Mouse (Mus musculus): Measurements from ENCODE around the gene Tgfbi. TPM values are rescaled to one million over a fixed set of nuclear protein-coding genes. Genes with fewer than 3 reads are reported as not detected.

Gene Tgfbi
- polyA plus RNA-seq, 1 experiment from 2014 or later = 408 TPM

DNA sequence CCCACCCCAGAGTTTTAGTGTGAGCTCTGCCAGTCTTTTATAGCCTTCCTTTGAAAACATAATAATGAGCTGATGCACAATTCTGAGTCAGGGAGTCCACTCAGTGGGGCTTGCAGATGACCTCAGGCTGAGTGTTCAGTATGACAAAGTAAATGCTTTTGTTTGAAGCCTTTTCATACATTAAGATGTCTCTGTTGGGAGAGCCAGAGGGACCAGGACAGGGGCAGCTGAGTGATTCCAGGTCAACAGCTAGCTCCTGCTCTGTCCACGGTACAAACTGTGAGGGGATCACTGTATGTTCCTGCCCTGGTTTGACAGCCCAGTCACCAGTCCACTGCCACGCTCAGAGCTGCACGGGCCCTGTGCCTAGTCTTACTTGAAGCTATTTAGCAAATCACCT, 26.6 kb upstream of the Tgfbi start:
- H3K4me1 ChIP-seq (ENCODE audit: insufficient read depth, low read depth, low read length) = 0 out of 2 replicates have a peak, but pooled peaks cover 5% of the 10 kb centered on the region
- no peaks in the 10 kb centered on the region for H3K9me3 ChIP-seq (ENCODE audit: low read length)
- WGBS = 46% methylated on average over 3 of the region's 3 CpGs
- DNase-seq (ENCODE audit: low spot score) (peak; percentile 56), ATAC-seq (peak; percentile 47)
- TF ChIP-seq CTCF (IDR thresholded peaks at IDR 0.05) = no peak
- no peak for TF ChIP-seq EP300 (IDR thresholded peaks at IDR 0.05)
- H3K27me3 ChIP-seq (replicated peaks; ENCODE audit: insufficient read depth, low read length) = no peaks in the 10 kb centered on the region
- no peak overlapping the region for H3K4me3 ChIP-seq (ENCODE audit: low read depth, low read length)
- H3K27ac ChIP-seq (ENCODE audit: low read length) = no peak overlapping the region
- no peaks in the 10 kb centered on the region for H3K36me3 ChIP-seq (ENCODE audit: insufficient read depth, low read length)
- H3K9ac ChIP-seq (replicated peaks; ENCODE audit: low read depth) = no peak overlapping the region
- H3K4me2 ChIP-seq (replicated peaks; ENCODE audit: low read depth, low read length) = no peak overlapping the region

DNA sequence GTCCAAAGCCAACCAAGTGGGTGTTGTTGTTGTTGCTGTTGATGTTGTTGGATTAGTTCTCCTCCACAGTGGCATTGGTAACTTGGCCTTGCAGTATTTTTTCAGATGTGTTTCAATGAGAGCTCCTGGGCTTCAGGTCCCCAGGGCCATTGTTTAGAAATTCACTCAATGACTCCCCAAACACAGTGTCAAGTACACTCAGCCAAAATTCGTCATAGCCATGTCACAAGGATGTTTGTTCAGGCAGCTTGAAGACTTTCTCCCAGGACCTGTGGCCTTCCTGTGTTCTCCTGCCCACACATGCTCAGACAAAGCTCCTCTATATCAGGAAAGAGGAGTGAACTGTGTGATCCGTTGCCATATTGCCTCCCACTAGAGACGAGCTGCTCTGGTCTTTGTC, 23.3 kb upstream of the Tgfbi start:
- WGBS = 39% methylated on average over 3 of the region's 3 CpGs
- TF ChIP-seq EP300 (IDR thresholded peaks at IDR 0.05) (peak; percentile 24; the same call in 1 of the 2 replicates), CTCF (IDR thresholded peaks at IDR 0.05) (no peak)
- no peaks in the 10 kb centered on the region for H3K36me3 ChIP-seq (ENCODE audit: insufficient read depth, low read length)
- no peak overlapping the region for H3K4me3 ChIP-seq (ENCODE audit: low read depth, low read length)
- no peaks in the 10 kb centered on the region for H3K27me3 ChIP-seq (replicated peaks; ENCODE audit: insufficient read depth, low read length)
- no peak overlapping the region for H3K4me2 ChIP-seq (replicated peaks; ENCODE audit: low read depth, low read length)
- peak; percentile 27; the same call in 1 of the 2 replicates for ATAC-seq
- H3K4me1 ChIP-seq (ENCODE audit: insufficient read depth, low read depth, low read length) = 0 out of 2 replicates have a peak, but pooled peaks cover 5% of the 10 kb centered on the region
- no peak overlapping the region for H3K9ac ChIP-seq (replicated peaks; ENCODE audit: low read depth)
- no peaks in the 10 kb centered on the region for H3K9me3 ChIP-seq (ENCODE audit: low read length)
- H3K27ac ChIP-seq (ENCODE audit: low read length) = no peak overlapping the region
- peak; percentile 81 for DNase-seq (ENCODE audit: low spot score)

GRCm38 (mm10) chr13:56588454-56589117, 20.7 kb upstream of the Tgfbi start:
- Histone ChIP-seq H3K4me2 (replicated peaks; ENCODE audit: low read depth, low read length) (no peak overlapping the region), H3K9me3 (ENCODE audit: low read length) (no peaks in the 10 kb centered on the region), H3K27me3 (replicated peaks; ENCODE audit: insufficient read depth, low read length) (no peaks in the 10 kb centered on the region), H3K4me1 (ENCODE audit: insufficient read depth, low read depth, low read length) (peaks cover 5% of the 10 kb centered on the region), H3K9ac (replicated peaks; ENCODE audit: low read depth) (no peak overlapping the region), H3K36me3 (ENCODE audit: insufficient read depth, low read length) (no peaks in the 10 kb centered on the region), H3K27ac (ENCODE audit: low read length) (no peak overlapping the region), H3K4me3 (ENCODE audit: low read depth, low read length) (no peak overlapping the region)
- DNase-seq (ENCODE audit: low spot score) = peak; percentile 61
- peak; percentile 59 for ATAC-seq
- 37% methylated on average over 14 of the region's 14 CpGs for WGBS
- no peak for TF ChIP-seq EP300 (IDR thresholded peaks at IDR 0.05)
- no peak for TF ChIP-seq CTCF (IDR thresholded peaks at IDR 0.05)

- no peak overlapping the region for H3K27ac ChIP-seq (ENCODE audit: low read length)
- H3K4me1 ChIP-seq (ENCODE audit: insufficient read depth, low read depth, low read length) = peaks cover 5% of the 10 kb centered on the region
- no peaks in the 10 kb centered on the region for H3K36me3 ChIP-seq (ENCODE audit: insufficient read depth, low read length)
- WGBS = 65% methylated on average over 5 of the region's 5 CpGs
- H3K9ac ChIP-seq (replicated peaks; ENCODE audit: low read depth) = no peak overlapping the region
- TF ChIP-seq CTCF (IDR thresholded peaks at IDR 0.05) (no peak), EP300 (IDR thresholded peaks at IDR 0.05) (no peak)
- no peak overlapping the region for H3K4me3 ChIP-seq (ENCODE audit: low read depth, low read length)
- DNase-seq (ENCODE audit: low spot score) = no peak
- no peaks in the 10 kb centered on the region for H3K27me3 ChIP-seq (replicated peaks; ENCODE audit: insufficient read depth, low read length)
- ATAC-seq = peak; percentile 9; the same call in 1 of the 2 replicates
- no peak overlapping the region for H3K4me2 ChIP-seq (replicated peaks; ENCODE audit: low read depth, low read length)
- no peaks in the 10 kb centered on the region for H3K9me3 ChIP-seq (ENCODE audit: low read length)
These were observed 19.1 kb upstream of the Tgfbi start for GRCm38 (mm10) chr13:56590202-56590601.

GRCm38 (mm10) chr13:56591191-56591590, 18.1 kb upstream of the Tgfbi start:
- 74% methylated on average over 8 of the region's 8 CpGs for WGBS
- TF ChIP-seq CTCF (IDR thresholded peaks at IDR 0.05) (no peak), EP300 (IDR thresholded peaks at IDR 0.05) (no peak)
- ATAC-seq = peak; percentile 3; the same call in 1 of the 2 replicates
- H3K4me2 ChIP-seq (replicated peaks; ENCODE audit: low read depth, low read length) = no peak overlapping the region
- no peak overlapping the region for H3K4me3 ChIP-seq (ENCODE audit: low read depth, low read length)
- DNase-seq (ENCODE audit: low spot score) = no peak
- H3K27me3 ChIP-seq (replicated peaks; ENCODE audit: insufficient read depth, low read length) = no peaks in the 10 kb centered on the region
- peaks cover 5% of the 10 kb centered on the region for H3K4me1 ChIP-seq (ENCODE audit: insufficient read depth, low read depth, low read length)
- H3K9me3 ChIP-seq (ENCODE audit: low read length) = no peaks in the 10 kb centered on the region
- H3K36me3 ChIP-seq (ENCODE audit: insufficient read depth, low read length) = no peaks in the 10 kb centered on the region
- no peak overlapping the region for H3K9ac ChIP-seq (replicated peaks; ENCODE audit: low read depth)
- no peak overlapping the region for H3K27ac ChIP-seq (ENCODE audit: low read length)

GRCm38 (mm10) chr13:56591939-56592338, 17.4 kb upstream of the Tgfbi start:
- 14% methylated on average over 2 of the region's 2 CpGs for WGBS
- no peak for DNase-seq (ENCODE audit: low spot score)
- Histone ChIP-seq H3K27ac (ENCODE audit: low read length) (no peak overlapping the region), H3K36me3 (ENCODE audit: insufficient read depth, low read length) (no peaks in the 10 kb centered on the region), H3K4me2 (replicated peaks; ENCODE audit: low read depth, low read length) (no peak overlapping the region), H3K4me3 (ENCODE audit: low read depth, low read length) (no peak overlapping the region), H3K4me1 (ENCODE audit: insufficient read depth, low read depth, low read length) (peaks cover 11% of the 10 kb centered on the region), H3K9me3 (ENCODE audit: low read length) (no peaks in the 10 kb centered on the region), H3K9ac (replicated peaks; ENCODE audit: low read depth) (no peak overlapping the region), H3K27me3 (replicated peaks; ENCODE audit: insufficient read depth, low read length) (no peaks in the 10 kb centered on the region)
- ATAC-seq = no peak
- TF ChIP-seq EP300 (IDR thresholded peaks at IDR 0.05) (no peak), CTCF (IDR thresholded peaks at IDR 0.05) (no peak)
